16 mouse cellular contexts compared by ENCODE assay signal in genomic region chr11:4734179-4734578, GRCm38 (mm10). TPM values are rescaled to one million over a fixed set of nuclear protein-coding genes. Genes with fewer than 3 reads are reported as not detected.
A peak's percentile ranks its signal among the peaks of the same experiment; 100 is the strongest.
DNase-seq lines count a peak whose midpoint lies in the region; ATAC-seq and TF ChIP-seq lines count a peak whose summit lies in the region.
"Had no signal": no experiment of that assay in that cellular context is flagged by ENCODE, and none has a peak within 500 bp of the region (broad histone marks: within the 10 kb centered on the region; RNA-seq: fewer than 3 reads in every experiment).

No protein-coding gene starts in this region.

- H3K9me3 ChIP-seq in forebrain, embryonic 13.5 days (replicated peaks): no peaks in the 10 kb centered on the region
- no peaks in the 10 kb centered on the region for H3K9me3 ChIP-seq in forebrain, embryonic 16.5 days (ENCODE audit: control insufficient read depth, low read length)
- no peaks in the 10 kb centered on the region for H3K9me3 ChIP-seq in lung, postnatal 0 days (ENCODE audit: low read length)
- H3K9me3 ChIP-seq in embryonic facial prominence, embryonic 10.5 days: no peaks in the 10 kb centered on the region
- H3K9me3 ChIP-seq in midbrain, embryonic 14.5 days (ENCODE audit: control insufficient read depth, low read length): no peaks in the 10 kb centered on the region
- H3K9me3 ChIP-seq: embryonic facial prominence, embryonic 12.5 days; heart, embryonic 12.5 days had no signal

- no peak overlapping the region for H3K4me3 ChIP-seq in forebrain, embryonic 13.5 days
- no peak overlapping the region for H3K4me3 ChIP-seq in forebrain, embryonic 16.5 days (replicated peaks; ENCODE audit: low read length)
- H3K4me3 ChIP-seq in lung, postnatal 0 days (ENCODE audit: low read depth, low read length): no peak overlapping the region
- H3K4me3 ChIP-seq in embryonic facial prominence, embryonic 10.5 days: no peak overlapping the region
- H3K4me3 ChIP-seq in midbrain, embryonic 14.5 days (replicated peaks; ENCODE audit: low read depth, low read length): no peak overlapping the region
- H3K4me3 ChIP-seq: embryonic facial prominence, embryonic 12.5 days; heart, embryonic 12.5 days had no signal

- H3K9ac ChIP-seq in forebrain, embryonic 13.5 days: no peak overlapping the region
- H3K9ac ChIP-seq in forebrain, embryonic 16.5 days (replicated peaks; ENCODE audit: low read depth, low read length): no peak overlapping the region
- H3K9ac ChIP-seq in lung, postnatal 0 days (replicated peaks; ENCODE audit: low read depth): no peak overlapping the region
- H3K9ac ChIP-seq in midbrain, embryonic 14.5 days (replicated peaks; ENCODE audit: low read length): no peak overlapping the region
- H3K9ac ChIP-seq: embryonic facial prominence, embryonic 12.5 days; heart, embryonic 12.5 days had no signal

- WGBS in forebrain, embryonic 13.5 days: 23% methylated on average over 12 of the region's 12 CpGs
- WGBS in forebrain, embryonic 16.5 days: 33% methylated on average over 12 of the region's 12 CpGs
- 35% methylated on average over 12 of the region's 12 CpGs for WGBS in lung, postnatal 0 days
- 35% methylated on average over 12 of the region's 12 CpGs for WGBS in embryonic facial prominence, embryonic 10.5 days
- 25% methylated on average over 12 of the region's 12 CpGs for WGBS in midbrain, embryonic 14.5 days

- no peak overlapping the region for H3K4me2 ChIP-seq in forebrain, embryonic 13.5 days
- H3K4me2 ChIP-seq in forebrain, embryonic 16.5 days (ENCODE audit: low read length): no peak overlapping the region
- no peak overlapping the region for H3K4me2 ChIP-seq in lung, postnatal 0 days (replicated peaks; ENCODE audit: low read depth, low read length)
- H3K4me2 ChIP-seq in midbrain, embryonic 14.5 days (ENCODE audit: low read length): no peak overlapping the region
- H3K4me2 ChIP-seq: embryonic facial prominence, embryonic 12.5 days; heart, embryonic 12.5 days had no signal

- no peak for TF ChIP-seq EP300 in lung, postnatal 0 days (IDR thresholded peaks at IDR 0.05)

- H3K27ac ChIP-seq in forebrain, embryonic 13.5 days: no peak overlapping the region
- H3K27ac ChIP-seq in forebrain, embryonic 16.5 days (ENCODE audit: low read length): no peak overlapping the region
- no peak overlapping the region for H3K27ac ChIP-seq in lung, postnatal 0 days (ENCODE audit: low read length)
- H3K27ac ChIP-seq in embryonic facial prominence, embryonic 10.5 days (replicated peaks): no peak overlapping the region; the same call in 1 of the 2 replicates
- no peak overlapping the region for H3K27ac ChIP-seq in midbrain, embryonic 14.5 days (replicated peaks; ENCODE audit: low read depth, low read length)
- H3K27ac ChIP-seq: embryonic facial prominence, embryonic 12.5 days had no signal

- ATAC-seq in forebrain, embryonic 13.5 days: peak; percentile 50; the same call in 1 of the 2 replicates
- ATAC-seq in forebrain, embryonic 16.5 days: no peak
- ATAC-seq in lung, postnatal 0 days: no peak
- ATAC-seq in midbrain, embryonic 14.5 days (ENCODE audit: low FRiP score, low TSS enrichment): no peak
- ATAC-seq: inflammation-experienced regulatory T-cells, adult 6 months had no signal

- H3K27me3 ChIP-seq in forebrain, embryonic 13.5 days: no peaks in the 10 kb centered on the region
- no peaks in the 10 kb centered on the region for H3K27me3 ChIP-seq in forebrain, embryonic 16.5 days (replicated peaks; ENCODE audit: control insufficient read depth, insufficient read depth, low read length)
- H3K27me3 ChIP-seq in lung, postnatal 0 days (replicated peaks; ENCODE audit: insufficient read depth, low read length): no peaks in the 10 kb centered on the region
- peaks cover 25% of the 10 kb centered on the region for H3K27me3 ChIP-seq in embryonic facial prominence, embryonic 10.5 days (replicated peaks; ENCODE audit: low read depth, poor library complexity, severe bottlenecking)
- H3K27me3 ChIP-seq in midbrain, embryonic 14.5 days (ENCODE audit: control insufficient read depth, insufficient read depth, low read length): no peaks in the 10 kb centered on the region

- no peaks in the 10 kb centered on the region; the same call in 1 of the 2 replicates for H3K36me3 ChIP-seq in forebrain, embryonic 13.5 days (ENCODE audit: poor library complexity, severe bottlenecking)
- no peaks in the 10 kb centered on the region for H3K36me3 ChIP-seq in forebrain, embryonic 16.5 days (ENCODE audit: control insufficient read depth, insufficient read depth)
- H3K36me3 ChIP-seq in lung, postnatal 0 days (ENCODE audit: insufficient read depth, low read length): no peaks in the 10 kb centered on the region; the same call in 1 of the 2 replicates
- peaks cover 16% of the 10 kb centered on the region; the same call in 1 of the 2 replicates for H3K36me3 ChIP-seq in embryonic facial prominence, embryonic 10.5 days (replicated peaks)
- peaks cover 8% of the 10 kb centered on the region; the same call in 1 of the 2 replicates for H3K36me3 ChIP-seq in midbrain, embryonic 14.5 days (ENCODE audit: control insufficient read depth, insufficient read depth, low read length)

- peak; percentile 30; the same call in 1 of the 2 replicates for TF ChIP-seq CTCF in lung, postnatal 0 days (IDR thresholded peaks at IDR 0.05)

- peaks cover 19% of the 10 kb centered on the region for H3K4me1 ChIP-seq in forebrain, embryonic 13.5 days
- H3K4me1 ChIP-seq in forebrain, embryonic 16.5 days (replicated peaks; ENCODE audit: control insufficient read depth, insufficient read depth, low read length): peaks cover 8% of the 10 kb centered on the region
- H3K4me1 ChIP-seq in lung, postnatal 0 days (ENCODE audit: insufficient read depth, low read depth, low read length): no peaks in the 10 kb centered on the region; the same call in 1 of the 2 replicates
- peaks cover 45% of the 10 kb centered on the region for H3K4me1 ChIP-seq in embryonic facial prominence, embryonic 10.5 days
- H3K4me1 ChIP-seq in midbrain, embryonic 14.5 days (ENCODE audit: control insufficient read depth, insufficient read depth, low read length): peaks cover 11% of the 10 kb centered on the region

- no peak for DNase-seq in lung, postnatal 0 days (ENCODE audit: low spot score)
- DNase-seq in lung, postnatal 14 days: no peak
- DNase-seq in embryonic facial prominence, embryonic 10.5 days (ENCODE audit: low spot score): peak; percentile 66
- DNase-seq in midbrain, embryonic 14.5 days: peak; percentile 63
- DNase-seq in layer of hippocampus, adult 9-10 months (ENCODE audit: low spot score): no peak
- DNase-seq in thymus, postnatal 36 days: no peak
- DNase-seq: adrenal gland, postnatal 10 days; gastrocnemius, postnatal 10 days; spleen, adult 18-20 months; thymus, adult 18-20 months had no signal

RNA-seq across cellular contexts. Expression of gene Cabp7, which starts 12.4 kb away (rescaled TPM):
- polyA plus RNA-seq in forebrain, embryonic 13.5 days (2015; fragmentation: Nextera tagmentation; extraction: Ambion mirVana): 0.59 and 0.87 TPM in 2 replicates
- polyA plus RNA-seq in forebrain, embryonic 16.5 days (2015; fragmentation: Nextera tagmentation; extraction: Ambion mirVana): 1.5 and 1.6 TPM in 2 replicates
- polyA plus RNA-seq in lung, postnatal 0 days (2015; fragmentation: Nextera tagmentation; extraction: Ambion mirVana): 0.14 and 0.15 TPM in 2 replicates
- 0.19 and 0.57 TPM in 2 replicates for polyA plus RNA-seq in embryonic facial prominence, embryonic 10.5 days (2016; fragmentation: Nextera tagmentation; extraction: Ambion mirVana)
- polyA plus RNA-seq in midbrain, embryonic 14.5 days (2014; fragmentation: Nextera tagmentation; extraction: Ambion mirVana): 1.3 and 2.7 TPM in 2 replicates
- polyA plus RNA-seq: liver, adult 2 months had no signal

RNA-seq across cellular contexts. Expression of gene Zmat5, which starts 29.7 kb away (rescaled TPM):
- 83.1 and 84.4 TPM in 2 replicates for polyA plus RNA-seq in forebrain, embryonic 13.5 days (2015; fragmentation: Nextera tagmentation; extraction: Ambion mirVana)
- polyA plus RNA-seq in forebrain, embryonic 16.5 days (2015; fragmentation: Nextera tagmentation; extraction: Ambion mirVana): 70.2 and 75.5 TPM in 2 replicates
- 63.7 and 67.2 TPM in 2 replicates for polyA plus RNA-seq in lung, postnatal 0 days (2015; fragmentation: Nextera tagmentation; extraction: Ambion mirVana)
- polyA plus RNA-seq in embryonic facial prominence, embryonic 10.5 days (2016; fragmentation: Nextera tagmentation; extraction: Ambion mirVana): 75.4 and 82.4 TPM in 2 replicates
- polyA plus RNA-seq in midbrain, embryonic 14.5 days (2014; fragmentation: Nextera tagmentation; extraction: Ambion mirVana): 60.0 and 63.6 TPM in 2 replicates

RNA-seq across cellular contexts. Expression of gene Uqcr10, which starts 30.0 kb away (rescaled TPM):
- polyA plus RNA-seq in forebrain, embryonic 13.5 days (2015; fragmentation: Nextera tagmentation; extraction: Ambion mirVana): 599 and 621 TPM in 2 replicates
- polyA plus RNA-seq in forebrain, embryonic 16.5 days (2015; fragmentation: Nextera tagmentation; extraction: Ambion mirVana): 487 and 509 TPM in 2 replicates
- polyA plus RNA-seq in lung, postnatal 0 days (2015; fragmentation: Nextera tagmentation; extraction: Ambion mirVana): 723 and 783 TPM in 2 replicates
- 661 and 685 TPM in 2 replicates for polyA plus RNA-seq in embryonic facial prominence, embryonic 10.5 days (2016; fragmentation: Nextera tagmentation; extraction: Ambion mirVana)
- polyA plus RNA-seq in midbrain, embryonic 14.5 days (2014; fragmentation: Nextera tagmentation; extraction: Ambion mirVana): 495 and 649 TPM in 2 replicates

Comparison
In these comparisons a context has a peak if more than half of its experiments do, and no peak if none do; other contexts are left out.
1. DNase-seq: peak in embryonic facial prominence, embryonic 10.5 days (single experiment) and midbrain, embryonic 14.5 days (single experiment); none in lung, postnatal 0 days (single experiment), lung, postnatal 14 days (single experiment), layer of hippocampus, adult 9-10 months (single experiment) and thymus, postnatal 36 days (0 of 2).